8 mouse cellular contexts compared by ENCODE assay signal in the genomic region with DNA sequence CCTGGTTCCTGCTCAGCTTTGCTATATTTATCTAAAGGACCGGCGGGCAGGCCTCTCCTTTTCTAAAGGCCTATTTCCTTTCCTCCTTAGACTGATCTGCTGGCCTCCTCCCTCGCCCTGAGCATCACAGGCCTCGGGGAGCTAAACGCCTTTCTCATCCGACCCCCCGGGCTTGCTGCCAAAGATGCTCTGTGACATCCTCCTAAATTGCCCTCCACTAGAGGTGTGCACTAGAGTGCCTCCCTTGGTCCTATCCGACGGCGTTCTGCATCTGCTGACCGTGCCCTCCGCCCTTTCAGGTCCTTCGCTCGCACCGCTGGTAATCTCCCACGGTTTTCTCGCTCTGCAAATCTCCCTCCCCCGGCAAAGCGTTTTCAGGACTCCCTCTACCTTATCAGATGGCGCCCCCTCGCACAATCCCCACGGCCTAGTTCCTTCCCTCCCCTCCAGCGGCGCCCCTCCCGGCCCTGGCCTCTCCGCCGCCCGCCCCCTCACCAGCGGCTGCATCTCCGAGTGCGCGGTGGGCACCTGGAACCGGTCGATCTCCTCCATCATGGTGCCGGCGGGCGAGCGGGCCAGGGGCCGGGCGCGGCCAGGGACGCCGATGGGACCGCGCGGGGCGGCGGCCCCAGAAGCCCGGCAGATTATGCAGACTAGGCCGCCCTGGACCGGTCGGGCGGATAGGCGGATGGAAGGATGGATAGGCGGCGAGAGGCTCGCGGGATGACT. TPM values are rescaled to one million over a fixed set of nuclear protein-coding genes. Genes with fewer than 3 reads are reported as not detected.
DNase-seq lines count a peak whose midpoint lies in the region; ATAC-seq and TF ChIP-seq lines count a peak whose summit lies in the region.

No protein-coding gene starts in this region.

- 0 out of 2 replicates have a peak, but pooled peaks cover 4% of the 10 kb centered on the region for H3K27me3 ChIP-seq in intestine, postnatal 0 days (replicated peaks; ENCODE audit: control insufficient read depth, insufficient read depth, low read length)
- H3K27me3 ChIP-seq in liver, embryonic 11.5 days (replicated peaks; ENCODE audit: control insufficient read depth, insufficient read depth, low read length) = peaks cover 14% of the 10 kb centered on the region

- peaks cover 6% of the 10 kb centered on the region; the same call in 1 of the 2 replicates for H3K4me1 ChIP-seq in intestine, postnatal 0 days (replicated peaks; ENCODE audit: control insufficient read depth, insufficient read depth, low read length)
- peaks cover 5% of the 10 kb centered on the region; the same call in 1 of the 2 replicates for H3K4me1 ChIP-seq in liver, embryonic 11.5 days (replicated peaks; ENCODE audit: control insufficient read depth, insufficient read depth, low read length)

- peak overlapping the region; percentile 99 for H3K4me2 ChIP-seq in intestine, postnatal 0 days (replicated peaks; ENCODE audit: low read depth)
- peak overlapping the region; percentile 100 for H3K4me2 ChIP-seq in liver, embryonic 11.5 days

- H3K4me3 ChIP-seq in intestine, postnatal 0 days (ENCODE audit: low read depth, low read length) = peak overlapping the region; percentile 81
- H3K4me3 ChIP-seq in liver, embryonic 11.5 days (ENCODE audit: low read depth, low read length) = peak overlapping the region; percentile 79

- H3K9ac ChIP-seq in intestine, postnatal 0 days (ENCODE audit: low read depth, low read length) = peak overlapping the region; percentile 75
- H3K9ac ChIP-seq in liver, embryonic 11.5 days (ENCODE audit: low read depth, low read length) = peak overlapping the region; percentile 72

- no peaks in the 10 kb centered on the region for H3K36me3 ChIP-seq in intestine, postnatal 0 days (ENCODE audit: control insufficient read depth, insufficient read depth)
- H3K36me3 ChIP-seq in liver, embryonic 11.5 days (ENCODE audit: control insufficient read depth, insufficient read depth, low read length) = no peaks in the 10 kb centered on the region

- no peak; the same call in 1 of the 2 replicates for TF ChIP-seq CTCF in intestine, postnatal 0 days (IDR thresholded peaks at IDR 0.05; ENCODE audit: low read depth)

- DNase-seq in right cerebral cortex, adult 2 months (ENCODE audit: low spot score in 2 of 2) = peak; percentile 48 to 56
- no peak for DNase-seq in right cerebral cortex, postnatal 25 days
- DNase-seq in cerebellum, postnatal 10 days = peak; percentile 84 to 87
- peak; percentile 60 for DNase-seq in gastrocnemius, postnatal 10 days
- peak; percentile 40 for DNase-seq in liver, embryonic 11.5 days (ENCODE audit: low spot score)
- DNase-seq in natural killer cell, adult 2 months (ENCODE audit: low spot score in 2 of 2) = peak; percentile 9 to 16
- DNase-seq in thymus, postnatal 4 days = peak; percentile 73

- no peak for ATAC-seq in intestine, postnatal 0 days
- no peak for ATAC-seq in liver, embryonic 11.5 days (replicated peaks; ENCODE audit: low FRiP score)

- no peaks in the 10 kb centered on the region for H3K9me3 ChIP-seq in intestine, postnatal 0 days (ENCODE audit: control insufficient read depth)
- no peaks in the 10 kb centered on the region for H3K9me3 ChIP-seq in liver, embryonic 11.5 days (ENCODE audit: control insufficient read depth, low read length)

- peak overlapping the region; percentile 57; the same call in 1 of the 2 replicates for H3K27ac ChIP-seq in intestine, postnatal 0 days (ENCODE audit: low read depth, low read length)
- no peak overlapping the region for H3K27ac ChIP-seq in liver, embryonic 11.5 days (ENCODE audit: low read depth, low read length)

- 2% methylated on average over 58 of the region's 58 CpGs for WGBS in intestine, postnatal 0 days
- WGBS in liver, embryonic 11.5 days = 2% methylated on average over 57 of the region's 58 CpGs

RNA-seq across cellular contexts. Expression of a gene that starts 0.5 kb away (rescaled TPM):
- total RNA-seq in gastrocnemius, postnatal 10 days (2021) = 10 to 100 TPM; 19.2 to 20.4 TPM
- polyA plus RNA-seq in intestine, postnatal 0 days (2015; fragmentation: Nextera tagmentation; extraction: Ambion mirVana) = 3.2 and 4.9 TPM in 2 replicates
- polyA plus RNA-seq in liver, embryonic 11.5 days (2014; fragmentation: Nextera tagmentation; extraction: Ambion mirVana) = 1.4 and 2.0 TPM in 2 replicates

RNA-seq across cellular contexts. Expression of a gene that starts 0.7 kb away (rescaled TPM):
- under 1 TPM; 0.56 to 0.63 TPM for total RNA-seq in gastrocnemius, postnatal 10 days (2021)
- 2.3 and 3.4 TPM in 2 replicates for polyA plus RNA-seq in intestine, postnatal 0 days (2015; fragmentation: Nextera tagmentation; extraction: Ambion mirVana)
- 1.6 TPM in 2 replicates for polyA plus RNA-seq in liver, embryonic 11.5 days (2014; fragmentation: Nextera tagmentation; extraction: Ambion mirVana)

RNA-seq across cellular contexts. Expression of a gene that starts 51.7 kb away (rescaled TPM):
- under 1 TPM in 1 of 2 experiments, not detected in 1; 0.36 TPM for total RNA-seq in gastrocnemius, postnatal 10 days (2021)
- polyA plus RNA-seq in intestine, postnatal 0 days (2015; fragmentation: Nextera tagmentation; extraction: Ambion mirVana) = 0.52 and 2.0 TPM in 2 replicates
- polyA plus RNA-seq in liver, embryonic 11.5 days (2014; fragmentation: Nextera tagmentation; extraction: Ambion mirVana) = 0.43 TPM in 1 of 2 replicates, not detected in the other
